Mouse (Mus musculus) MEL (cell line): ENCODE measurements around the gene Armh4. TPM values are rescaled to one million over a fixed set of nuclear protein-coding genes. Genes with fewer than 3 reads are reported as not detected.

Source experiments
- DNase-seq: peaks from one replicate; pipeline ENCODE4 v3.0.0; 2011; ENCODE audit warnings: low read depth, low spot score
- H3K27ac ChIP-seq: 2 replicates; pipeline ENCODE4 v1.5.1; 2012; ENCODE audit warnings: low read depth, mild to moderate bottlenecking, control low read depth, low read length, moderate library complexity; ENCODE audit not compliant: control insufficient read depth
- H3K27me3 ChIP-seq, 2 experiments: fragments of 150-350 bp in 1 of 2; sonication (generic) in 1 of 2; 2 replicates each; pipeline ENCODE4 v1.6.1; 2012; ENCODE audit warnings: low read length in 2 of 2, mild to moderate bottlenecking in 2 of 2, improper control_type of control experiment in 1 of 2, moderate library complexity in 1 of 2; ENCODE audit not compliant: insufficient read depth in 2 of 2, control insufficient read depth in 1 of 2
- H3K36me3 ChIP-seq, 2 experiments: 2 replicates each; pipeline ENCODE4 v1.6.1; 2012 to 2014; ENCODE audit warnings: low read length in 2 of 2, improper control_type of control experiment in 1 of 2, inconsistent platforms in 1 of 2, mild to moderate bottlenecking in 1 of 2; ENCODE audit not compliant: insufficient read depth in 2 of 2, control insufficient read depth in 1 of 2
- H3K4me1 ChIP-seq, 2 experiments: fragments of 150-350 bp in 1 of 2; sonication (generic) in 1 of 2; 2 replicates each; pipeline ENCODE4 v1.6.1; 2012; ENCODE audit warnings: low read length in 2 of 2, improper control_type of control experiment in 1 of 2, mild to moderate bottlenecking in 1 of 2; ENCODE audit not compliant: insufficient read depth in 2 of 2, control insufficient read depth in 1 of 2
- H3K4me3 ChIP-seq, 2 experiments: fragments of 150-350 bp in 1 of 2; sonication (generic) in 1 of 2; 2 replicates each; pipeline ENCODE4 v1.5.1; 2012; ENCODE audit warnings: low read depth in 2 of 2, low read length in 2 of 2, mild to moderate bottlenecking in 2 of 2, moderate library complexity in 2 of 2, control low read depth in 1 of 2, improper control_type of control experiment in 1 of 2; ENCODE audit not compliant: control insufficient read depth in 1 of 2, insufficient read depth in 1 of 2
- H3K79me2 ChIP-seq: 2 replicates; pipeline ENCODE4 v1.6.1; 2012; ENCODE audit warnings: mild to moderate bottlenecking, low read length, moderate library complexity; ENCODE audit not compliant: control insufficient read depth, poor library complexity, insufficient read depth
- H3K9ac ChIP-seq: 2 replicates; pipeline ENCODE4 v1.6.1; 2012; ENCODE audit warnings: low read depth, mild to moderate bottlenecking, control low read depth, low read length, moderate library complexity; ENCODE audit not compliant: control insufficient read depth, poor library complexity, severe bottlenecking
- H3K9me3 ChIP-seq: fragments of 150-350 bp; sonication (generic); replicated peaks from 2 replicates; pipeline ENCODE4 v1.6.1; 2012; ENCODE audit warnings: mild to moderate bottlenecking, low read length, improper control_type of control experiment, moderate library complexity; ENCODE audit not compliant: insufficient read depth
- BHLHE40 ChIP-seq: IDR thresholded peaks from 2 replicates; pipeline ENCODE4 v1.6.1; 2012; ENCODE audit warnings: low read depth, mild to moderate bottlenecking, inconsistent platforms, low read length, improper control_type of control experiment, borderline replicate concordance
- CTCF ChIP-seq, 3 experiments: IDR thresholded peaks in 2 of 3; conservative IDR thresholded peaks in 1 of 3; 2 replicates each; pipeline ENCODE4 v1.5.1; 2011 to 2012; ENCODE audit warnings: low read length in 3 of 3, low read depth in 2 of 3, mild to moderate bottlenecking in 2 of 3, improper control_type of control experiment in 1 of 3, inconsistent platforms in 1 of 3, mixed read lengths in 1 of 3, moderate library complexity in 1 of 3; ENCODE audit not compliant: control insufficient read depth in 1 of 3, insufficient read depth in 1 of 3, poor library complexity in 1 of 3, severe bottlenecking in 1 of 3
- E2F4 ChIP-seq: IDR thresholded peaks from 2 replicates; pipeline ENCODE4 v1.6.1; 2011; ENCODE audit warnings: low read depth, low read length, improper control_type of control experiment, borderline replicate concordance
- EP300 ChIP-seq, 2 experiments: IDR thresholded peaks; 2 replicates each; pipeline ENCODE4 v1.6.1; 2011; ENCODE audit warnings: improper control_type of control experiment in 2 of 2, low read length in 2 of 2, low read depth in 1 of 2, mild to moderate bottlenecking in 1 of 2
- ETS1 ChIP-seq: IDR thresholded peaks from 2 replicates; pipeline ENCODE4 v1.6.1; 2012; ENCODE audit warnings: low read depth, mild to moderate bottlenecking, inconsistent platforms, low read length, improper control_type of control experiment, moderate library complexity
- GABPA ChIP-seq: IDR thresholded peaks from 2 replicates; pipeline ENCODE4 v1.6.1; 2012; ENCODE audit warnings: low read depth, mild to moderate bottlenecking, inconsistent platforms, low read length, improper control_type of control experiment, moderate library complexity
- GATA1 ChIP-seq: IDR thresholded peaks from 2 replicates; pipeline ENCODE4 v1.6.1; 2011; ENCODE audit warnings: low read depth, low read length, improper control_type of control experiment
- MAFK ChIP-seq: IDR thresholded peaks from 2 replicates; pipeline ENCODE4 v1.6.1; 2011; ENCODE audit warnings: low read depth, mild to moderate bottlenecking, low read length, improper control_type of control experiment, borderline replicate concordance
- MAZ ChIP-seq: IDR thresholded peaks from 2 replicates; pipeline ENCODE4 v1.6.1; 2012; ENCODE audit warnings: low read depth, mild to moderate bottlenecking, inconsistent platforms, low read length, improper control_type of control experiment
- POLR2AphosphoS2 ChIP-seq: IDR thresholded peaks from 2 replicates; pipeline ENCODE4 v1.6.1; 2011; ENCODE audit warnings: low read length, improper control_type of control experiment
- RAD21 ChIP-seq: IDR thresholded peaks from 2 replicates; pipeline ENCODE4 v1.6.1; 2011; ENCODE audit warnings: mild to moderate bottlenecking, low read depth, low read length, improper control_type of control experiment
- RCOR1 ChIP-seq: IDR thresholded peaks from 2 replicates; pipeline ENCODE4 v1.6.1; 2012; ENCODE audit warnings: low read depth, mild to moderate bottlenecking, inconsistent platforms, low read length, improper control_type of control experiment
- TAL1 ChIP-seq: IDR thresholded peaks from 2 replicates; pipeline ENCODE4 v1.6.1; 2012; ENCODE audit warnings: mild to moderate bottlenecking, inconsistent platforms, low read length, moderate library complexity, mixed read lengths
- TCF12 ChIP-seq: IDR thresholded peaks from 2 replicates; pipeline ENCODE4 v1.6.1; 2014; ENCODE audit warnings: low read depth, mild to moderate bottlenecking, inconsistent platforms, low read length, improper control_type of control experiment, moderate library complexity
- USF1 ChIP-seq: IDR thresholded peaks from 2 replicates; pipeline ENCODE4 v1.6.1; 2014; ENCODE audit warnings: low read depth, mild to moderate bottlenecking, inconsistent platforms, low read length, improper control_type of control experiment, moderate library complexity
- USF2 ChIP-seq, 2 experiments: IDR thresholded peaks; 2 replicates each; pipeline ENCODE4 v1.6.1; 2011 to 2012; ENCODE audit warnings: improper control_type of control experiment in 2 of 2, low read length in 2 of 2, borderline replicate concordance in 1 of 2, inconsistent platforms in 1 of 2, low read depth in 1 of 2, mild to moderate bottlenecking in 1 of 2; ENCODE audit not compliant: insufficient read depth in 1 of 2
- ZKSCAN1 ChIP-seq: IDR thresholded peaks from 2 replicates; pipeline ENCODE4 v1.6.1; 2012; ENCODE audit warnings: low read depth, mild to moderate bottlenecking, inconsistent platforms, low read length, improper control_type of control experiment, moderate library complexity
- polyA plus RNA-seq, 2 experiments: library from polyadenylated mRNA; stranded (reverse) in 1 of 2; unstranded in 1 of 2; fragments of >175 nt in 1 of 2; fragments of >200 nt in 1 of 2; gene quantifications; 2 replicates each; pipeline versions ENCODE4 v1.2.1 to v1.2.4; 2012; ENCODE audit warnings: low replicate concordance in 2 of 2, low read depth in 1 of 2; ENCODE audit not compliant: insufficient read length in 2 of 2, insufficient read depth in 1 of 2, missing spikeins in 1 of 2
- total RNA-seq: library from RNA; depleted of rRNA; stranded (reverse); fragments of 300-350 nt; gene quantifications from 2 replicates; pipeline ENCODE4 v1.2.3, GENCODE M21; 2012

The Armh4 gene
- total and polyA plus RNA-seq, 3 experiments: not detected

- no peak for TF ChIP-seq GABPA
- TF ChIP-seq ZKSCAN1: no peak
Measured at GRCm38 (mm10) chr14:49723361-49724054, 59.7 kb downstream of the Armh4 start (continued).

GRCm38 (mm10) chr14:49722782-49723181 lies 60.4 kb downstream of the Armh4 start:
- no peaks in the 10 kb centered on the region for H3K36me3 ChIP-seq
- H3K27ac ChIP-seq: no peak overlapping the region
- H3K9ac ChIP-seq: no peak overlapping the region
- no peaks in the 10 kb centered on the region for H3K27me3 ChIP-seq
- TF ChIP-seq CTCF (IDR thresholded peaks at IDR 0.05 in 2 of 3, conservative IDR thresholded peaks at IDR 0.05 in 1 of 3; ENCODE audit: control insufficient read depth in 1 of 3, insufficient read depth in 1 of 3, low read depth in 2 of 3, low read length in 3 of 3, poor library complexity in 1 of 3, severe bottlenecking in 1 of 3) (no peak), BHLHE40 (no peak), ETS1 (no peak)
- TF ChIP-seq, all 39 proteins: peak for 0
- Histone ChIP-seq H3K4me3 (no peak overlapping the region), H3K9me3 (no peaks in the 10 kb centered on the region), H3K79me2 (no peaks in the 10 kb centered on the region), H3K4me1 (no peaks in the 10 kb centered on the region)
- no peak for DNase-seq

- Histone ChIP-seq H3K9me3 (no peaks in the 10 kb centered on the region), H3K4me1 (no peaks in the 10 kb centered on the region), H3K27ac (no peak overlapping the region), H3K36me3 (no peaks in the 10 kb centered on the region), H3K9ac (no peak overlapping the region), H3K27me3 (no peaks in the 10 kb centered on the region), H3K79me2 (no peaks in the 10 kb centered on the region), H3K4me3 (no peak overlapping the region)
- TF ChIP-seq TAL1: no peak
- no peak for TF ChIP-seq EP300 (IDR thresholded peaks at IDR 0.05; ENCODE audit: low read depth in 1 of 2, low read length in 2 of 2)
- no peak for TF ChIP-seq RCOR1
- no peak for TF ChIP-seq USF2 (IDR thresholded peaks at IDR 0.05; ENCODE audit: borderline replicate concordance in 1 of 2, insufficient read depth in 1 of 2, low read depth in 1 of 2, low read length in 2 of 2)
- no peak for TF ChIP-seq MAFK
- no peak for TF ChIP-seq TCF12
- no peak for TF ChIP-seq RAD21
- no peak for TF ChIP-seq BHLHE40
- TF ChIP-seq E2F4: no peak
- no peak for TF ChIP-seq GATA1
- no peak for TF ChIP-seq USF1
- TF ChIP-seq MAZ: no peak
- no peak for TF ChIP-seq ETS1
- no peak for TF ChIP-seq POLR2AphosphoS2
- no peak for DNase-seq
Measured at GRCm38 (mm10) chr14:49721281-49721680, 61.9 kb downstream of the Armh4 start.
